Mouse (Mus musculus) stomach, postnatal 0 days (tissue): ENCODE results near the gene Trmt1. TPM values are rescaled to one million over a fixed set of nuclear protein-coding genes. Genes with fewer than 3 reads are reported as not detected.

Experiments used
- ATAC-seq: fragments of 200-750 bp; cut with Nextera tagmentation; 2 replicates; pipeline ENCODE4 v1.8.0; 2017; ENCODE audit not compliant: low FRiP score, low TSS enrichment
- DNase-seq: peaks from one replicate; pipeline ENCODE4 v3.0.0-alpha.2; 2016; ENCODE audit warnings: low spot score
- H3K27ac ChIP-seq: fragments of 300-500 bp; sonication (generic); replicated peaks from 2 replicates; pipeline ENCODE4 v1.5.1; 2014; ENCODE audit warnings: mild to moderate bottlenecking, control low read depth
- H3K27me3 ChIP-seq: fragments of 300-500 bp; sonication (generic); 2 replicates; pipeline ENCODE4 v1.6.1; 2014; ENCODE audit warnings: low read length; ENCODE audit not compliant: control insufficient read depth, insufficient read depth
- H3K36me3 ChIP-seq: fragments of 300-500 bp; sonication (generic); 2 replicates; pipeline ENCODE4 v1.6.1; 2014; ENCODE audit warnings: low read length, mixed read lengths; ENCODE audit not compliant: control insufficient read depth, insufficient read depth
- H3K4me1 ChIP-seq: fragments of 300-500 bp; sonication (generic); replicated peaks from 2 replicates; pipeline ENCODE4 v1.6.1; 2014; ENCODE audit warnings: antibody characterized with exemption; ENCODE audit not compliant: control insufficient read depth, insufficient read depth
- H3K4me2 ChIP-seq: fragments of 300-500 bp; sonication (generic); replicated peaks from 2 replicates; pipeline ENCODE4 v1.6.1; 2014; ENCODE audit warnings: low read depth, mild to moderate bottlenecking, control low read depth, moderate library complexity
- H3K4me3 ChIP-seq: fragments of 300-500 bp; sonication (generic); 2 replicates; pipeline ENCODE4 v1.5.1; 2014; ENCODE audit warnings: low read depth, low read length, control low read depth
- H3K9ac ChIP-seq: fragments of 300-500 bp; sonication (generic); 2 replicates; pipeline ENCODE4 v1.6.1; 2014; ENCODE audit warnings: mild to moderate bottlenecking, low read length, control low read depth, mixed read lengths
- H3K9me3 ChIP-seq: fragments of 300-500 bp; sonication (generic); 2 replicates; pipeline ENCODE4 v1.6.1; 2016; ENCODE audit warnings: low read length; ENCODE audit not compliant: control insufficient read depth
- CTCF ChIP-seq: IDR thresholded peaks from 2 replicates; pipeline ENCODE4 v1.5.1; 2016; ENCODE audit warnings: antibody characterized with exemption, low read depth, mild to moderate bottlenecking, moderate library complexity
- EP300 ChIP-seq: optimal IDR thresholded peaks from 2 replicates; pipeline ENCODE3; 2016; ENCODE audit warnings: antibody characterized with exemption
- WGBS: fragments of 180-500 bp; shearing (Covaris S2); extraction: QIAGEN DNeasy Blood & Tissue Kit; methylation state at CpG from one replicate; pipeline ENCODE4 v1.1.7; 2014; 5-methylcytosine and 5-hydroxymethylcytosine counted together
- polyA plus RNA-seq: library from polyadenylated mRNA; unstranded; fragments of >200 nt; fragmentation: Nextera tagmentation; extraction: Ambion mirVana; gene quantifications from 2 replicates; pipeline ENCODE4 v1.2.1, GENCODE M21; 2015

Gene Trmt1
- 45.1 and 49.9 TPM in 2 replicates for polyA plus RNA-seq

DNA sequence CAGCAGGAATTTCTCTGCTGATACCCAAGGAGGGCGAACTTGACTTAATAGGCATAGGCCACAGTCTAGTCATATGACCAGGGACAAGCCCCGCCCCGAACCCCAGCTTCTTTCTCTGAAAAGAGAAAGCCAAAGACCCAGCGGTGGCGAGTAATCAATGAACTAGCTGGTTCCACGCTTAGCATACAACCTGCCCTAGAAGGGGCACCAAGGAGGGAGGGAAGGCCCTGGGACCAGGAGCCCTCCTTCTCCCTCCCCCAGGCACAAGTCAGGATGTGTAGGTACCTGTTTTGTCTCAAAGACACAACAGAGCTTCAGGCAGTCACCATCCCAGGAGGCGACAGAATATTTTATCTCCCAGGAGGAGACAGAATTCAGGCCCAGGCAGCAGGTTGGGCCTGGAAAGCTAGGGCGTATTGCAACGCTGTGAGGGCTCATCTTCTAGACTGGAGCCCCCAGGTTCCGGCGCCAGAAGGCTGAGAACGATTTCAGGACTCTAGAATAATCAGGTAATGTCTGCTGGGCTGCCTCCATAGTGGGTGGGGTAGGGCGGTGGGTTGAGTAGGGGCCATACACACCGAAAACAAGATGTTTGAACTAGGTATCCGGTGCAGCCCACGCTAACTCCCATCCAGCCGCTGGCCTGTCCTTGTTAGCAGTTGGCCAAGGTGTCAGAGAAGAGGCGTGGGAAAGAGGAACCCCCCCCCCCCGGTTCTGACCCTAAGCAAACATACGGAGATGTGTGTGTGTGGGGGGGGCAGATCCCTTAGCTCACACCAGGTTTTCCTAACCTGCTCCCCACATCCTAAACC is at the start of gene Trmt1:
Gene Trmt1 (plus strand): TSS at position 117 of the 812 bp plus-strand sequence.
- Histone ChIP-seq H3K9ac (peak within 1 kb of the TSS; percentile 96), H3K4me2 (peak within 1 kb of the TSS; percentile 72), H3K9me3 (no peaks in the 10 kb centered on the region), H3K27me3 (no peaks in the 10 kb centered on the region), H3K36me3 (no peaks in the 10 kb centered on the region), H3K4me3 (peak within 1 kb of the TSS; percentile 98), H3K4me1 (0 out of 2 replicates have a peak, but pooled peaks cover 3% of the 10 kb centered on the region), H3K27ac (peak within 1 kb of the TSS; percentile 92)
- TF ChIP-seq CTCF: no peak
- TF ChIP-seq EP300: no peak
- DNase-seq (peak; percentile 72), ATAC-seq (no peak)
- WGBS: 10% methylated on average over 20 of the region's 20 CpGs

- no peak for ATAC-seq
- no peaks in the 10 kb centered on the region for H3K9me3 ChIP-seq
- WGBS: 46% methylated on average over 8 of the region's 8 CpGs
- no peaks in the 10 kb centered on the region; the same call in 1 of the 2 replicates for H3K4me1 ChIP-seq
- no peak overlapping the region; the same call in 1 of the 2 replicates for H3K27ac ChIP-seq
- peak overlapping the region; percentile 67 for H3K9ac ChIP-seq
- no peaks in the 10 kb centered on the region for H3K27me3 ChIP-seq
- no peak for DNase-seq
- H3K4me2 ChIP-seq: peak overlapping the region; percentile 73
- no peak for TF ChIP-seq CTCF
- no peak for TF ChIP-seq EP300
- peak overlapping the region; percentile 57 for H3K4me3 ChIP-seq
- no peaks in the 10 kb centered on the region for H3K36me3 ChIP-seq
Observed at GRCm38 (mm10) chr8:84637946-84638554, 48.1 kb upstream of the Trmt1 start.

GRCm38 (mm10) chr8:84638555-84639161 is 47.4 kb upstream of the Trmt1 start:
- peak; percentile 11 for ATAC-seq
- H3K9ac ChIP-seq: peak overlapping the region; percentile 67

DNA sequence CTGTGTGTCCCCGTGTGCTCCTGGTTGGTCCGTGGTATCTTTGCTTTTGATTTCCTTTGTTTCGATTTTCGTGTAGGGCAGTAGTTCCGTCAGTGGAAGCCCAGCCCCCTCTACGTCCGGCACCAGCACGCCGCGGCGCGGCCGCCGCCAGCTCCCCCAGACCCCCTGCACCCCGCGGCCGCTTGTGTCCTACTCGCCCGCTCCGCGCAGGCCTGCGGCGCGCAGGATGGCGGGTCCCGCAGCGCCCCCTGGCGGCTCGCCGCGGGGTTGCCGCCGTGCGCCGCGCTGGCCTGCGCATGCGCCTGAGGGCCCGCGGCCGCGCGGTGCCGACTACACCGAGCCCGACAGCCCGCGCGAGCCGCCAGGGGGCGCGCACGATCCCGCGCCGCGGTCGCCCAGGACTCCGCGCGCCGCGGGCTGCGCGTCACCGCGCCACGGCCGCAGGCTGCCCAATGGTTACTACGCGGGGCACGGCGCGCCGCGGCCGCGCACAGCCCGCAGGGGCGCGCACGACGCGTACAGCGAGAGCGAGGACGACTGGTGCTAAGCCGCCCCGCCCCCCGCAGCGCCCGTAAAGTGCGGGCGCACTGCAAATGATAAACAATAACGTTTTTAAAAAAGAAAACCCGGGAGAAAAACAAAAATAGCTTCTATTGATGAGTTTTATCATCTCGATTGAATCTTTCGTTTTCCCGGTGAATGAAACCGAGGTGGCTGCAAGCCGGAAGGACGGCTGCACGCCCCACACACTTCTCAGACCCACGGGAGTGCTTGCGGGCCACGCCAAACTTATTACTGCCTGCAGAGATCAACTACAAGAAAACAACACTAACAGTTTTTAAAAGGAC is 46.7 kb upstream of the Trmt1 start:
- Histone ChIP-seq H3K4me1 (no peaks in the 10 kb centered on the region; the same call in 1 of the 2 replicates), H3K4me2 (peak overlapping the region; percentile 73), H3K27me3 (no peaks in the 10 kb centered on the region), H3K4me3 (peak overlapping the region; percentile 57), H3K9ac (peak overlapping the region; percentile 67), H3K27ac (peak overlapping the region; percentile 83), H3K36me3 (no peaks in the 10 kb centered on the region), H3K9me3 (no peaks in the 10 kb centered on the region)
- TF ChIP-seq EP300: no peak
- peak; percentile 65 for TF ChIP-seq CTCF
- peak; percentile 93 for DNase-seq
- ATAC-seq: peak; percentile 97
- under 1% methylated on average over 88 of the region's 106 CpGs for WGBS

More at GRCm38 (mm10) chr8:84638555-84639161, 47.4 kb upstream of the Trmt1 start:
- DNase-seq: no peak
- no peaks in the 10 kb centered on the region; the same call in 1 of the 2 replicates for H3K4me1 ChIP-seq
- peak overlapping the region; percentile 83 for H3K27ac ChIP-seq
- WGBS: 1% methylated on average over 19 of the region's 52 CpGs
- H3K36me3 ChIP-seq: no peaks in the 10 kb centered on the region
- TF ChIP-seq CTCF (0 out of 2 replicates have a peak, but pooled peaks have one; percentile 4), EP300 (no peak)
- no peaks in the 10 kb centered on the region for H3K9me3 ChIP-seq
- no peaks in the 10 kb centered on the region for H3K27me3 ChIP-seq
- peak overlapping the region; percentile 57 for H3K4me3 ChIP-seq
- H3K4me2 ChIP-seq: peak overlapping the region; percentile 73

GRCm38 (mm10) chr8:84640010-84640588 is 46.0 kb upstream of the Trmt1 start:
- Histone ChIP-seq H3K4me1 (no peaks in the 10 kb centered on the region; the same call in 1 of the 2 replicates), H3K27ac (no peak overlapping the region; the same call in 1 of the 2 replicates), H3K4me2 (peak overlapping the region; percentile 44), H3K4me3 (peak overlapping the region; percentile 45), H3K36me3 (no peaks in the 10 kb centered on the region), H3K9me3 (no peaks in the 10 kb centered on the region), H3K9ac (no peak overlapping the region), H3K27me3 (no peaks in the 10 kb centered on the region)
- 18% methylated on average over 9 of the region's 9 CpGs for WGBS
- TF ChIP-seq EP300 (no peak), CTCF (no peak)
- ATAC-seq: no peak
- DNase-seq: no peak
